Comparison of ENCODE assay signal across 8 mouse cellular contexts in the genomic region with DNA sequence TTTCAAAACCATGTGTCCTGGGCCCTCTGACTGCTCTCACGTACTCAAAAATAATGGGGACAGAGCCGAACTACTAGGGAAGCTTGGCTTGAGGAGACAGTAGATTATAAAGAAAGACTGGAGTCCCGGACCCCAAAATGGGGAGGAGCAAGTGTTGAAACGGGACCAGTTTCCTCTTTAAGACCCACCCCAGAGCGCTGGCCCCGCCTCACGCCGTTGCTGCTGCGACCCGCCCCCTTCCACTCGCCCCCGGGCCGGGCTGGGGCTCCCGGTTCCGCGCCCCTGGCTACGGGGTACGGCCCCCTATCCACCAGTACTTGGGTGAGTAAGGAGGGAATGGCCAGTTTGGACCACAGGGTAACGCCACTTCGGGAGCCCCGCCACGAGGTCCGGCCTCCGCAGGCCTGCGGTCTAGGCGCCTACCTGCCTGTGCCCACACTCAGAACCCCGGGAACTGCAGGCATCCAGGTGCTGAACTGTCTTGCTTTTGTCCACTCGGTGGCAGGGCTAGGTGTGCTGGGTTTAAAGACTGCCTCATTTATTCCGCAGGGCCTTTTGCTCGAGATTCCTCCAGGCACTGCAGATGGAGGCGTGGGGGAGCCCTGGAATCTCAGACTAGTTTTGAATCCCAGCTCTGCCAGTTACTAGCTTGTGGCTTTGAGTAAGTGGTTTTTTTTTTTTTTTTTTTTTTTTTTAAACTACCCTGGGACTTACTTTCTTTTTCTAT. TPM values are rescaled to one million over a fixed set of nuclear protein-coding genes. Genes with fewer than 3 reads are reported as not detected.
DNase-seq lines count a peak whose midpoint lies in the region; ATAC-seq and TF ChIP-seq lines count a peak whose summit lies in the region.

No protein-coding gene starts in this region.

- DNase-seq in CH12.LX (ENCODE audit: extremely low read depth), result no peak
- peak; percentile 75 for DNase-seq in brain, embryonic 14.5 days (ENCODE audit: low read depth)
- DNase-seq in forebrain, embryonic 11.5 days (ENCODE audit: low spot score), result peak; percentile 79
- DNase-seq in kidney, postnatal 14 days, result peak; percentile 86
- peak; percentile 89 for DNase-seq in lung, embryonic 14.5 days
- peak; percentile 75 for DNase-seq in thymus, postnatal 0 days (ENCODE audit: low spot score)

- in situ Hi-C loops in CH12.LX (cut with MboI; ENCODE audit: low pct_ligation_motif_present, low pct_unique_long_range_greater_than_20kb, low sequenced_read_pairs), result no loop called here

- H3K9ac ChIP-seq in CH12.LX (ENCODE audit: insufficient read depth, low read depth), result no peak overlapping the region
- H3K9ac ChIP-seq in forebrain, embryonic 11.5 days (ENCODE audit: low read length), result peak overlapping the region; percentile 77
- peak overlapping the region; percentile 83 for H3K9ac ChIP-seq in heart, embryonic 16.5 days (ENCODE audit: low read length)
- peak overlapping the region; percentile 70 for H3K9ac ChIP-seq in lung, embryonic 14.5 days

- no peaks in the 10 kb centered on the region for H3K9me3 ChIP-seq in CH12.LX (replicated peaks; ENCODE audit: low read length)
- H3K9me3 ChIP-seq in forebrain, embryonic 11.5 days (ENCODE audit: control insufficient read depth, low read length), result no peaks in the 10 kb centered on the region
- H3K9me3 ChIP-seq in heart, embryonic 16.5 days (replicated peaks; ENCODE audit: control insufficient read depth, low read length), result no peaks in the 10 kb centered on the region
- H3K9me3 ChIP-seq in lung, embryonic 14.5 days (ENCODE audit: low read depth, low read length), result no peaks in the 10 kb centered on the region

- no peaks in the 10 kb centered on the region for H3K79me2 ChIP-seq in CH12.LX (replicated peaks; ENCODE audit: control insufficient read depth, extremely low read depth, insufficient read depth, poor library complexity, severe bottlenecking)

- TF ChIP-seq RAD21 in CH12.LX (IDR thresholded peaks at IDR 0.05; ENCODE audit: low read depth, low read length), result no peak

- TF ChIP-seq POLR2A in CH12.LX (IDR thresholded peaks at IDR 0.05; ENCODE audit: low read depth, low read length), result no peak
- no peak for TF ChIP-seq POLR2A in brain, embryonic 14.5 days (IDR thresholded peaks at IDR 0.05; ENCODE audit: borderline replicate concordance, extremely low read depth, insufficient read depth, insufficient read length, poor library complexity, severe bottlenecking)

- peak; percentile 87 for ATAC-seq in forebrain, embryonic 11.5 days (replicated peaks; ENCODE audit: low FRiP score)
- ATAC-seq in heart, embryonic 16.5 days (replicated peaks; ENCODE audit: extremely low read depth, insufficient read depth, low FRiP score), result peak; percentile 87
- peak; percentile 92 for ATAC-seq in lung, embryonic 14.5 days (ENCODE audit: insufficient read depth)
- peak; percentile 48 for ATAC-seq in neutrophil, adult 5-6 weeks (ENCODE audit: extremely low read depth, insufficient number of reproducible peaks, low FRiP score, poor library complexity, severe bottlenecking)

- no peaks in the 10 kb centered on the region for H3K27me3 ChIP-seq in CH12.LX (replicated peaks)
- H3K27me3 ChIP-seq in forebrain, embryonic 11.5 days (ENCODE audit: control insufficient read depth, insufficient read depth, low read length), result no peaks in the 10 kb centered on the region
- H3K27me3 ChIP-seq in heart, embryonic 16.5 days (ENCODE audit: control insufficient read depth, insufficient read depth, low read length), result no peaks in the 10 kb centered on the region
- H3K27me3 ChIP-seq in lung, embryonic 14.5 days (ENCODE audit: insufficient read depth, low read length), result no peaks in the 10 kb centered on the region

- TF ChIP-seq CTCF in CH12.LX (conservative IDR thresholded peaks at IDR 0.05 in 1 of 2, IDR thresholded peaks at IDR 0.05 in 1 of 2; ENCODE audit: low read depth in 2 of 2, low read length in 2 of 2), result no peak
- no peak for TF ChIP-seq CTCF in brain, embryonic 14.5 days (IDR thresholded peaks at IDR 0.05; ENCODE audit: borderline replicate concordance, extremely low read depth, insufficient read depth, insufficient read length)
- no peak for TF ChIP-seq CTCF in lung, embryonic 14.5 days (IDR thresholded peaks at IDR 0.05; ENCODE audit: low read depth)

- dilution Hi-C loops in CH12.LX (cut with MboI; ENCODE audit: extremely low pct_ligation_motif_present, extremely low pct_unique_long_range_greater_than_20kb, low sequenced_read_pairs), result no loop called here

- H3K4me2 ChIP-seq in CH12.LX (ENCODE audit: insufficient read depth, low read depth, poor library complexity, severe bottlenecking), result no peak overlapping the region
- H3K4me2 ChIP-seq in forebrain, embryonic 11.5 days (ENCODE audit: low read depth, low read length, severe bottlenecking), result peak overlapping the region; percentile 78
- peak overlapping the region; percentile 98 for H3K4me2 ChIP-seq in heart, embryonic 16.5 days (ENCODE audit: low read depth, low read length)
- peak overlapping the region; percentile 77 for H3K4me2 ChIP-seq in lung, embryonic 14.5 days

- H3K36me3 ChIP-seq in CH12.LX (replicated peaks in 1 of 2; ENCODE audit: control insufficient read depth in 1 of 2, insufficient read depth in 1 of 2, low read length in 1 of 2), result peaks cover 0 to 20% of the 10 kb centered on the region in 2 experiments
- H3K36me3 ChIP-seq in forebrain, embryonic 11.5 days (ENCODE audit: control insufficient read depth, insufficient read depth, low read length), result no peaks in the 10 kb centered on the region
- peaks cover 6% of the 10 kb centered on the region for H3K36me3 ChIP-seq in heart, embryonic 16.5 days (ENCODE audit: control insufficient read depth, insufficient read depth)
- peaks cover 19% of the 10 kb centered on the region; the same call in 1 of the 2 replicates for H3K36me3 ChIP-seq in lung, embryonic 14.5 days (ENCODE audit: insufficient read depth)

- WGBS in forebrain, embryonic 11.5 days, result under 1% methylated on average over 31 of the region's 31 CpGs
- 2% methylated on average over 31 of the region's 31 CpGs for WGBS in heart, embryonic 16.5 days
- 1% methylated on average over 31 of the region's 31 CpGs for WGBS in lung, embryonic 14.5 days

- no peak for TF ChIP-seq EP300 in CH12.LX (IDR thresholded peaks at IDR 0.05; ENCODE audit: low read length)

- no peak overlapping the region for H3K27ac ChIP-seq in CH12.LX (ENCODE audit: insufficient read depth, low read depth)
- H3K27ac ChIP-seq in forebrain, embryonic 11.5 days (ENCODE audit: low read depth, low read length), result no peak overlapping the region
- H3K27ac ChIP-seq in heart, embryonic 16.5 days (ENCODE audit: low read length), result peak overlapping the region; percentile 76
- peak overlapping the region; percentile 75 for H3K27ac ChIP-seq in lung, embryonic 14.5 days (ENCODE audit: low read depth)

- peak overlapping the region in 2 of 3 experiments; percentile 21 to 47 for H3K4me3 ChIP-seq in CH12.LX (replicated peaks in 1 of 3; ENCODE audit: low read depth in 2 of 3, low read length in 2 of 3, poor library complexity in 1 of 3)
- peak overlapping the region; percentile 64 for H3K4me3 ChIP-seq in forebrain, embryonic 11.5 days (ENCODE audit: low read depth, low read length)
- H3K4me3 ChIP-seq in heart, embryonic 16.5 days (ENCODE audit: low read length), result peak overlapping the region; percentile 82
- peak overlapping the region; percentile 73 for H3K4me3 ChIP-seq in lung, embryonic 14.5 days (ENCODE audit: low read depth, low read length)

- peaks cover 0 to 9% of the 10 kb centered on the region in 2 experiments; a peak in 2 of 4 replicates for H3K4me1 ChIP-seq in CH12.LX (ENCODE audit: control insufficient read depth in 1 of 2, insufficient read depth in 2 of 2)
- H3K4me1 ChIP-seq in forebrain, embryonic 11.5 days (replicated peaks; ENCODE audit: control insufficient read depth, insufficient read depth, low read length), result peaks cover 4% of the 10 kb centered on the region; the same call in 1 of the 2 replicates
- peaks cover 6% of the 10 kb centered on the region; the same call in 1 of the 2 replicates for H3K4me1 ChIP-seq in heart, embryonic 16.5 days (ENCODE audit: control insufficient read depth, insufficient read depth, low read length)
- H3K4me1 ChIP-seq in lung, embryonic 14.5 days (ENCODE audit: insufficient read depth), result 0 out of 2 replicates have a peak, but pooled peaks cover 6% of the 10 kb centered on the region

RNA-seq across cellular contexts. Expression of a gene that starts 13.0 kb away (rescaled TPM):
- total RNA-seq in CH12.LX (2012; rRNA removed) (13.2 and 18.3 TPM in 2 replicates), CH12.LX (2014; rRNA removed) (20.3 and 23.7 TPM in 2 replicates)
- 26.1 and 38.5 TPM in 2 replicates for polyA plus RNA-seq in CH12.LX (2012; ENCODE audit: insufficient read length, low read depth)
- 59.4 and 67.0 TPM in 2 replicates for polyA plus RNA-seq in brain, embryonic 14.5 days (2012; rRNA removed)
- polyA plus RNA-seq in forebrain, embryonic 11.5 days (2014; fragmentation: Nextera tagmentation; extraction: Ambion mirVana), result 54.5 and 58.8 TPM in 2 replicates
- 56.4 and 61.6 TPM in 2 replicates for polyA plus RNA-seq in heart, embryonic 16.5 days (2015; fragmentation: Nextera tagmentation; extraction: Ambion mirVana)
- 77.9 and 80.4 TPM in 2 replicates for polyA plus RNA-seq in lung, embryonic 14.5 days (2014; fragmentation: Nextera tagmentation; extraction: Ambion mirVana)
- 32.1 and 32.8 TPM in 2 replicates for total RNA-seq in neutrophil, adult 5-6 weeks (2017)
- polyA plus RNA-seq in thymus, postnatal 0 days (2015; fragmentation: Nextera tagmentation; extraction: Ambion mirVana), result 54.3 and 59.6 TPM in 2 replicates

RNA-seq across cellular contexts. Expression of a gene that starts 13.0 kb away (rescaled TPM):
- total RNA-seq in CH12.LX (2012; rRNA removed), result 24.6 and 27.3 TPM in 2 replicates
- total RNA-seq in CH12.LX (2014; rRNA removed), result 23.9 and 25.0 TPM in 2 replicates
- 34.3 and 37.1 TPM in 2 replicates for polyA plus RNA-seq in CH12.LX (2012; ENCODE audit: insufficient read length, low read depth)
- 18.7 and 26.0 TPM in 2 replicates for polyA plus RNA-seq in brain, embryonic 14.5 days (2012; rRNA removed)
- polyA plus RNA-seq in forebrain, embryonic 11.5 days (2014; fragmentation: Nextera tagmentation; extraction: Ambion mirVana), result 46.3 and 50.0 TPM in 2 replicates
- polyA plus RNA-seq in heart, embryonic 16.5 days (2015; fragmentation: Nextera tagmentation; extraction: Ambion mirVana), result 20.7 and 20.8 TPM in 2 replicates
- 50.2 and 50.7 TPM in 2 replicates for polyA plus RNA-seq in lung, embryonic 14.5 days (2014; fragmentation: Nextera tagmentation; extraction: Ambion mirVana)
- 74.8 TPM in 2 replicates for total RNA-seq in neutrophil, adult 5-6 weeks (2017)
- polyA plus RNA-seq in thymus, postnatal 0 days (2015; fragmentation: Nextera tagmentation; extraction: Ambion mirVana), result 21.1 and 24.3 TPM in 2 replicates

RNA-seq across cellular contexts. Expression of a gene that starts 32.9 kb away (rescaled TPM):
- total RNA-seq in CH12.LX (2012; rRNA removed) (17.1 and 22.7 TPM in 2 replicates), CH12.LX (2014; rRNA removed) (9.6 and 12.2 TPM in 2 replicates)
- polyA plus RNA-seq in CH12.LX (2012; ENCODE audit: insufficient read length, low read depth), result 109 and 118 TPM in 2 replicates
- polyA plus RNA-seq in brain, embryonic 14.5 days (2012; rRNA removed), result 12.5 and 18.0 TPM in 2 replicates
- polyA plus RNA-seq in forebrain, embryonic 11.5 days (2014; fragmentation: Nextera tagmentation; extraction: Ambion mirVana), result 32.2 and 37.2 TPM in 2 replicates
- 54.1 and 59.6 TPM in 2 replicates for polyA plus RNA-seq in heart, embryonic 16.5 days (2015; fragmentation: Nextera tagmentation; extraction: Ambion mirVana)
- polyA plus RNA-seq in lung, embryonic 14.5 days (2014; fragmentation: Nextera tagmentation; extraction: Ambion mirVana), result 68.4 and 71.9 TPM in 2 replicates
- total RNA-seq in neutrophil, adult 5-6 weeks (2017), result 118 and 127 TPM in 2 replicates
- polyA plus RNA-seq in thymus, postnatal 0 days (2015; fragmentation: Nextera tagmentation; extraction: Ambion mirVana), result 184 and 188 TPM in 2 replicates

RNA-seq across cellular contexts. Expression of a gene that starts 44.6 kb away (rescaled TPM):
- total RNA-seq in CH12.LX (2012; rRNA removed) (8.9 and 10.2 TPM in 2 replicates), CH12.LX (2014; rRNA removed) (21.0 and 26.6 TPM in 2 replicates)
- 23.9 and 24.1 TPM in 2 replicates for polyA plus RNA-seq in CH12.LX (2012; ENCODE audit: insufficient read length, low read depth)
- 18.6 and 22.9 TPM in 2 replicates for polyA plus RNA-seq in brain, embryonic 14.5 days (2012; rRNA removed)
- 12.3 and 14.3 TPM in 2 replicates for polyA plus RNA-seq in forebrain, embryonic 11.5 days (2014; fragmentation: Nextera tagmentation; extraction: Ambion mirVana)
- 16.2 and 18.5 TPM in 2 replicates for polyA plus RNA-seq in heart, embryonic 16.5 days (2015; fragmentation: Nextera tagmentation; extraction: Ambion mirVana)
- 15.9 and 16.3 TPM in 2 replicates for polyA plus RNA-seq in lung, embryonic 14.5 days (2014; fragmentation: Nextera tagmentation; extraction: Ambion mirVana)
- total RNA-seq in neutrophil, adult 5-6 weeks (2017), result 63.7 and 72.1 TPM in 2 replicates
- 37.5 and 42.1 TPM in 2 replicates for polyA plus RNA-seq in thymus, postnatal 0 days (2015; fragmentation: Nextera tagmentation; extraction: Ambion mirVana)

Comparison
In these comparisons a context has a peak if more than half of its experiments do, and no peak if none do; other contexts are left out.
1. H3K27ac ChIP-seq: peak in heart, embryonic 16.5 days (single experiment) and lung, embryonic 14.5 days (single experiment); none in CH12.LX (single experiment) and forebrain, embryonic 11.5 days (single experiment).
2. Peak in every context shown above with its lines, with median percentiles within 50 percentile points of each other: H3K4me3 ChIP-seq and ATAC-seq.